Mouse (Mus musculus) CD4-positive, CD25-positive, alpha-beta regulatory T cell, adult 4 months (primary cell): ENCODE results near the gene Acoxl. TPM values are rescaled to one million over a fixed set of nuclear protein-coding genes. Genes with fewer than 3 reads are reported as not detected.
A peak's percentile ranks its signal among the peaks of the same experiment; 100 is the strongest.

Experiments
- ATAC-seq: one replicate; pipeline ENCODE4 v1.8.0; 2017
- polyA plus RNA-seq, 2 experiments: library from polyadenylated mRNA; unstranded; fragments of 100-300 nt; shearing (Covaris generic); gene quantifications; one replicate each; pipeline ENCODE4 v1.2.1; 2017

The Acoxl gene
- polyA plus RNA-seq, 2 experiments from 2014 or later, result 0.19 to 0.79 TPM

- ATAC-seq, result no peak
These were observed 199.7 kb downstream of the Acoxl start for GRCm38 (mm10) chr2:128038259-128038890.

GRCm38 (mm10) chr2:128041066-128041750 is 202.5 kb downstream of the Acoxl start:
- ATAC-seq, result no peak

- no peak for ATAC-seq
These were observed 207.8 kb downstream of the Acoxl start for GRCm38 (mm10) chr2:128046454-128046853.

- ATAC-seq, result no peak
These were observed 216.2 kb downstream of the Acoxl start for GRCm38 (mm10) chr2:128054905-128055304.

GRCm38 (mm10) chr2:128057872-128058271 is 219.2 kb downstream of the Acoxl start:
- ATAC-seq, result no peak

- ATAC-seq, result no peak
These were observed 220.0 kb downstream of the Acoxl start for GRCm38 (mm10) chr2:128058627-128059026.

- no peak for ATAC-seq
These were observed 221.5 kb downstream of the Acoxl start for GRCm38 (mm10) chr2:128060213-128060612.

- ATAC-seq, result peak; percentile 94
These were observed 222.1 kb downstream of the Acoxl start for GRCm38 (mm10) chr2:128060680-128061287.

GRCm38 (mm10) chr2:128061491-128061890 is 222.8 kb downstream of the Acoxl start:
- ATAC-seq, result no peak

GRCm38 (mm10) chr2:128062756-128063155 is 224.1 kb downstream of the Acoxl start:
- no peak for ATAC-seq

GRCm38 (mm10) chr2:128065013-128065412 is 226.3 kb downstream of the Acoxl start:
- no peak for ATAC-seq

- no peak for ATAC-seq
These were observed 226.9 kb downstream of the Acoxl start for GRCm38 (mm10) chr2:128065576-128065975.

- no peak for ATAC-seq
These were observed 228.5 kb downstream of the Acoxl start for GRCm38 (mm10) chr2:128067162-128067561.

GRCm38 (mm10) chr2:128067596-128067995 is 228.9 kb downstream of the Acoxl start:
- ATAC-seq, result no peak

- ATAC-seq, result no peak
These were observed 229.5 kb downstream of the Acoxl start for GRCm38 (mm10) chr2:128068176-128068575.

- ATAC-seq, result no peak
These were observed 230.3 kb downstream of the Acoxl start for GRCm38 (mm10) chr2:128069025-128069424.

GRCm38 (mm10) chr2:128071791-128072190 is 233.1 kb downstream of the Acoxl start:
- ATAC-seq, result no peak

- ATAC-seq, result no peak
These were observed 234.3 kb downstream of the Acoxl start for GRCm38 (mm10) chr2:128072944-128073343.

- ATAC-seq, result no peak
These were observed 234.9 kb downstream of the Acoxl start for GRCm38 (mm10) chr2:128073603-128074002.

GRCm38 (mm10) chr2:128076936-128077335 is 238.3 kb downstream of the Acoxl start:
- ATAC-seq, result no peak

GRCm38 (mm10) chr2:128078859-128079258 is 240.2 kb downstream of the Acoxl start:
- ATAC-seq, result no peak

GRCm38 (mm10) chr2:128079316-128079715 is 240.6 kb downstream of the Acoxl start:
- no peak for ATAC-seq

GRCm38 (mm10) chr2:128083844-128084243 is 245.2 kb downstream of the Acoxl start:
- ATAC-seq, result no peak

- no peak for ATAC-seq
These were observed 245.9 kb downstream of the Acoxl start for GRCm38 (mm10) chr2:128084607-128085006.
